Mouse (Mus musculus) urinary bladder, postnatal 36 days (tissue): ENCODE results near the gene Gm20388.

Experiments
- DNase-seq, 2 experiments: peaks; one replicate each; pipeline ENCODE4 v3.0.0; 2022; ENCODE audit warnings: low spot score in 2 of 2, mixed read lengths in 1 of 2

Gene Gm20388

DNA sequence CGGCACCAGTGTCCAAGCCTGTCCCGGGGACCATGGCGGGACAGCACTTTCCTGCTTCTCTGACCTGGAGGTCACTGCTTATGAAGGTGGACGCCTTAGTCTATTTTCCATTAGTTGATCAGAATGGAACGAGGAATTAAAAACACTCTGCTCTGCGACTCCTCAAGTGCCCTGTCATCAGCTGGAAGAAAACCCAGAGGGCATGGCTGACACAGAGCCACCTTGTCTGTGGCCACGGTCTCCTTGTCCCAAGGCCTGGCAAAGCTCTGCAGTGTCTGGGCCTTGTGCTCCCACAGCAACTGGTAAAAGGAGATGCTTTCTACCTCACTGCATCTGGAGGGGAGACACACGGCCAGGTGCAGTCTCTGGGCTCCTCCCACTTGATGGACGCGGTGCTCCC, 2973.0 kb downstream of the Gm20388 start:
- DNase-seq = no peak

DNA sequence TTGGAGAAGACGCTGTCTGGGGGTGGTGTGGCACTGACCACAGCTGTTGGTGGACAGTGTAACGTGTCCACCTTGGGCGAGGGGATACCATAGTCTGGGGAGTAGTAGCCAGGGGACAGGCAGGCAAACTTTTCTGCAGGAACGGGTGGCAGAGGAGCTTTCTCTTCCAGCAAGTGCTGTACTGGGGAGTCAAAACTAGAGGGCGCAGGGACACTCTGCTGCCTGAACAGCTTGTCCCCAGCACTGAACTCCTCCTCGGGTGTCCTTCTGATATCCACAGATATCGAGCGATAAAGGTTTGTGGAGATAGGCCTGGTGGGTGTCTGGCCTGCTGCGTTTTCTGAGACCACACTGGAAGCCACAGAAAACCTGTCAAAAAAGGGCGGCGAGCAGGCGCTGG, 2980.8 kb downstream of the Gm20388 start:
- DNase-seq = no peak

DNA sequence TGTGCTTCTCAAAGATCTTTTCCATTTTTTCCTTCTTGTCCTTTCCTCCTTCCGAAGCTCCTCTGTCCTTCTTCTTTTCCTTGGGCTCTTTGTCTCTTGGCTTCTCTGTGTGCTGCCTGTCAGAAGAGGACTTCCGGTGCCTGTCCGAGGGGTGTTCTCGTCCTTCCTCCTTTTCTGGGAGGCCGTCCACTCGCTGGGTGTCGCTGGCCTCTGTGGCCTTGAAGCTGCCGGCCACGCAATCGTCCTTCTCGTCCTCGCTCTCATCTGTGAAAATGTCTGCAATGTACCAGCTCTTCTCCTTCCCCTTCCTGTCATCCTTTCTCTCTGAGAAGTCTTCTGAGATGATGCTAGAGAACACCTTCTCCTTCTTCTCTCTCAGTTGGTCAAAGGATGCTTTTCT, 2982.8 kb downstream of the Gm20388 start:
- DNase-seq = no peak

DNA sequence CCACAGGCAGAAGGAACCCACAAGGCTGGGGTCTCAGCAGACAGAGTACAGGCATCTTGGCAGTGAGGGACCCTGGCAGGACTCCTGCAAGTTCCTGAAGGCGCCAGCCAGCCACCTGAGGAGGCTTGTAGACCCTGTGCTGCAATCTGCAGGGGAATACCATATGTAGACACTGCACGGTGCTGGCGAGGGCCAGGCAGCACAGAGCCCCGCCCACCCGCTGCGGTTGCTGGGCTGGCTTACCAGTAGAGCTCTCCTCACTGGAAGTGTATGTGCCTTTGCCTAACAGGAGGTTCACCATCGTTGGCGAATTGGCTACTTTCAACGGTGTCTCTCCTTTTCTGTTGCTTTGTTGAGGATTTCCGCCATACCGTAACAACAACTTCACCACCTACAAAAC, 2985.7 kb downstream of the Gm20388 start:
- no peak for DNase-seq

DNA sequence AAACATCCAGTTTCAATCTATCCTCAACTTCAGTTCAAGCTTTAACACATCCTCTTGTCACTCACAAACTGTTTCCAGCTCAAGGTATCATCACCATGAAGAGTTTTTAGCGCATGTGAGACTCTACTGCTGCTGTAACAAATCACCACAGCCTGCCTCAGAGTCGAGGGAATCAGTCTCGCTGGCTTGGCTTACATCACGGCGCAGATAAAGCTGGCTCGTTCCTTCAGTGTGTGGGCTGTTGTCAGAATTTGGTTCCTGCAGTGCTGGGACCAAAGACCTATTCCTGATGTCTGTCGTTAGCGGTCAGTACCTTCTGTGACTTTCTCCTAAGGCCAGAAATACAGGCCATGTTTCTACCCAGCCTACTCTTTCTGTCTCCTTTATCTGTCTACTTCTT, 2986.6 kb downstream of the Gm20388 start:
- no peak for DNase-seq

DNA sequence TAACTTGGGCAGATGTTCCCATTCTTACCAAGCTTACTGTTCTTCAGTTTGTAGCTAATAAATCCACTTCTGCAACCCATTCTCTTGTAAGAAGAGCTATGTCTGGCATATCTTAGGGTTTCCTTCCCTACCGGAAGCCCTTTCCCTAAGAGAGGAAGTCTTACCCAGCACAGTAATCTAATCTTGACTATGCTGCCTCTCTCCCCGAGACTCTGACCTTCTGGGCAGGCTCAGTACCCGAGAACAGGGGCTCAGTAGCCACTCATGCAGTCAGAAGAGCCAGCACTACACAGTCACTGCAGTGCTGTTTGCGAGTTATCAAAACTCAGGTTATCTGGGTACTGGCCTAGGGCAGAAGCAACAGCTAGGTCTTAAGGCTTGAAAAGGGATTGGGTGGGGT, 2987.4 kb downstream of the Gm20388 start:
- DNase-seq = no peak

DNA sequence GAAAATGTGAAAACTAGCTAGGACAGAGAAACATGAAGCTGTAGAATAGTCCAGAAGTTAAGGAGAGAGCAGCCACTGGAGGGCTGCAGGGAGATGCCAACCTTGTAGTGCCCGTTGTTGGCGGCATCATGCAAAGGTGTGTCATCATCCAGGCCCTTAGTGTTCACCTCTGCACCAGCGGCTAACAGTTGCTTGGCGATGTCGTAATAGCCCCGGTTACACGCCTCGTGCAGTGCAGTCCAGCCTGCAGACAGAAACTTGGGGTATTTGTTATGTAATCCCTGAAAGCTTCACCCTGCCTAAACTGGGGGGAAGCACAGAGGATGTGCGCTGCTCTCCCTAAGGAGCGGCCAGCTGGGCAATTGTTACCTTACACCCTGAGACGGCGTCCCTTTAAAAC, 2987.8 kb downstream of the Gm20388 start:
- no peak for DNase-seq

DNA sequence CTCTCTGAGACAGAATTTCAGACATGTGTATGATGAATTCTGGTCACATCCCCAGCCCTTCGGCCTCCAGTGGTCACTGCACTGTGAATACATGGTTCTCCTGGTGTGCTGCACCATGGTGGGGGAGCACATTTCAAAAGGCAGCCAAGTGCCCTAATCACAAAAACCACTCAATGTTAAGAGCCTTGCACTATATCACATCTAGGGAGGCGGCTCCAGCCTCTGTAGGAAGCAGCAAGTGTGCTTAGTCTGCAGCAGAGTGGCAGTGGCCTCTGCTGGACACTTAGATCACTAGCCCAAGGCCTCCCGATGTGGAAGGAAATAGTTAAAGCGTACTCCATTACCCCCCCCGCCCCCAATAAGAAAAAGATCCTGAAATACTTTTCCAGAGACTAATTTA, 2988.4 kb downstream of the Gm20388 start:
- DNase-seq = no peak

DNA sequence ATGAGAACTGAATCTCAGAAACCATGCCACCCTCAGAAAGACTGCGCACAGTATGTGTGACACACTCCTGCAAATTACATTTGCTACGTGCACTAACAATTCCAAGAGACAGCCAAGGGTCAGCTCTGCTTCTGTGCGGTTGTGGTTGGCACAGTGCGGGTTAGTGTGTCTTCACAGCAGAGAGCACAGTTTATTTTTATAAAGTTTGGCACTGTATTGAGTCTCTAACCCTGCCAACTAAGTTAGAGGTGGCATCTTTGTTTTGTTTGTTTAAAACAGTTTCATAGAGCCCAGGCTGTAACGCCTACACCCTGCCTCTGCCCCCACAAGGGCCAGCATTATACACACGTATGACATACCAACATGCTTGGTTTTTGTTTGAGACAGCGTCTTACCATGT, 2990.8 kb downstream of the Gm20388 start:
- DNase-seq = no peak

DNA sequence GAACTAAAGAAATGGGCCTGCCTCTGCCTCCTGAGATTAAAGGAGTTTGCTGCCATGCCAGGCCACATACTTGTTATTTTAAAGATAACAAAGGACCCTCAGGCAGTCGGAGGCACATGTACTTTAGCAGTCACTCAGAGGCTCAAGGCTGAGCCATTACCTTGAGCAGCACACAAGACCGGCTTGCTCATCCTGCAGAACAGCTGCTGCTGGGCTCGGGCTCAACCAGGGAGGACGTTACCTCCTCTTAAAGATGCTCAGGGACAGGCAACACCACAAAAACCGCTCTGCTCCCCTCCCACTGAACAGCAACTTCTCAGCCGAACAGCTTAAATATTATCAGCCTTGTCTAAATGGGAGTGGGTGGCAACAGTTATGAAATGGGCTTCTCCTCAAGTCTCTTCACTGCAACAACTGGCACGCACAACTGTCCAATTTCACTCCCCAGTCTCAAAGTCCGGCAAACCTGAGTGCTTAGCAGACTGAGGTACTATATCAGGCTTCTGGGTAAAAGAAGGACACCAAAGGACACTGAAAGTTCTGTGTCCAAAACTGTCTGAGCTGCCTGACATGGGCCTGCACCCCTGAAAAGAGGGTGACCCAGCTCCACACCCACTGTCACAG, 2991.4 kb downstream of the Gm20388 start:
- no peak for DNase-seq

DNA sequence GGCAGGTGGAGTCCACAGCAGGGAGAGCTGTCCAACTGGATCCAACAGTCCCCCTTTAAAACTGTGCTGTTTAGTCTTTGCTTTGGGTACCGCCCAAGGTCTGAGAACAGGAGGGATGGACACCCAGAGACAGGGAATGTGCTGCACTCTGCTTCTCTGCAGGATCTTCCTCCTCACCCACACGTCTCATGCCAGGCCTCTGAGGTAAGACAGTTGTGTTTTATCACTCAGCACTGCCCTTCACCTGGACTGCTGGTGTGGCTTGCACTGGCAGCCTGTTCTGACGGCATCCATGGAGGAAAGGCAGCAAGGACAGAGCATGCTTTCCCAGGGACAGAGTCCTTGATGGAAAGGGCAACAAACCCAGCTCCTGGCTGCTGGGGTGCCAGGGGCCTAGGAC, 2991.9 kb downstream of the Gm20388 start:
- DNase-seq = no peak

DNA sequence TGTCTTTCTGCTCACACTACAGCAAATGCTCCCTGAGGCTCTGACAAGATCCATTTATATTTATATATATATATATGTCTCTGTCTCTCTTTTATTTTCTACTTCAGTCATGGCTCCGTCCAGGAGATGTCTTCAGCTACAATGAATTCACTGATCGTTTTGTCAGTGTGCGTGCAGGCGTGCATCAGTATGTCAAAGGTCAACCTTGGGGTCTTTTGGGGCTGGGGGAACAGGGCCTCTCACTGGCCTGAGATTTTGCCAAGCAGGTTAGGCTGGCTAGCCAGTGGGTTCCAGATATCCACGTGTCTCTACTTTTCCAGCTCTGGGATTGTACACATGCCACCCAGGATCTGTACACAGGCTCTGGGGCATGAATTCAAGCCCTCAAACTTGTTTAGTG, 2992.4 kb downstream of the Gm20388 start:
- DNase-seq = no peak

DNA sequence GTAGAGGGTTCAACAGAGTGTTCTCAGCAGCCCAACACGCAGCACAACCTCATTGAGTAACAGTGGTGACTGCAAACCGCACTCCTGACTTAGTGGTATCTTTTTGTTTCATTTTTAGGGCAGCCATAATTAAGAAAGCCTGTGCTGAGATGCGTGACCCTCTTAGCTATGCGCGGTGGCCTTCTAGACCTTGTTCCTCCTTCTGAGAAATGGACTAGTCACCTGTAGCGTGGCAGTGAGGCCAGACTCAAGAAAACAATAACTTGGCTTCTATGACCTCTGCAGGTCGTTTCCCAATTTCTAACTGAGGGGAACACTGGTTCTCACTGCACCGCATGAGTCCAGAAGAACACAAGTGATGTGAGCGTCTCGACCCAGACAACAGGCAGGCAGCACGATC, 2993.9 kb downstream of the Gm20388 start:
- no peak for DNase-seq

DNA sequence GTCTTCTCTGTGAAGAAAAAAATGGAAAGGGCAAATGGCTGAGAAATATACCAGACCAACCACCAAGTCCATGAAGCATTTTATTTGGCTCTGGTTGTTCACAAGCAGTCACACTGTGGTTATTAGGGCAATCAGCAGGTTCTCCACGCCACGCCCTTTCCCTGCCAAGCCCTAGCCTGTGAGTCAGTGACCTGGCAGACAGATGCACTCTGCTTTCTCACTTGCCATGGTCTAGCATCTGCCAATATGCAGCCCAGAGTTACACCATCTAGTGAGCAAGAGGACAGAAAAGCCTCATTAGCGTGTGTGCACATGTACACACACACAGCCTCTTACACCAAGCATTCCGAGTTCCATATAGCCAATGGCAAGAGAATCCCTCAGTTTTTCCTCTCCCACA, 2994.7 kb downstream of the Gm20388 start:
- peak; percentile 32 to 71 for DNase-seq

DNA sequence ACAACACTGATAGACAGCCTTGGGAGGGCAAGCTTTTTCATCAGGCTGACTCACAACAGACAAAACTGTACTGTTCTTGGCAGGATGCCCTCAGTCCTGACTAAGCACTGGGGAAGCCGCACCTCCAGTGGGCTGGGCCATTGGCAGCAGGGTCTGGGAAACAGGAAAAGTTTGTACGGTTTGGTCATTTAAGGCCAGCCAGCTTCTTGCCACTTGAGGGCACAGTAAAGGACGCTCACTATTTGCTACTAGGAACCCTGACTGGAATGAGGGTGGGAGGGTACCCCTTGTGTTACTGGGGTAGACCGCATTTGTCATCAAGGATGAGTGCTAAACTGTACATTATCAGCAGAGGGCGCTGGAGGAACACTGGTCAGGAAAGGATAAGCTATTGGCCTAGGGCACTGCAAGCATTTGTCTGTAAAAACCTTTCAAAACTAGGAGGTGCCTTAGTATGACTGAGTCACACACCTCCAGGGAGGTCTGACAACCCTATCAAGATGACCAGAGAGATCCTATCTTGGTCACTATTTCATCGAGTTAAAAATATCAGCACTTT, 2995.9 kb downstream of the Gm20388 start:
- peak; percentile 95 for DNase-seq

DNA sequence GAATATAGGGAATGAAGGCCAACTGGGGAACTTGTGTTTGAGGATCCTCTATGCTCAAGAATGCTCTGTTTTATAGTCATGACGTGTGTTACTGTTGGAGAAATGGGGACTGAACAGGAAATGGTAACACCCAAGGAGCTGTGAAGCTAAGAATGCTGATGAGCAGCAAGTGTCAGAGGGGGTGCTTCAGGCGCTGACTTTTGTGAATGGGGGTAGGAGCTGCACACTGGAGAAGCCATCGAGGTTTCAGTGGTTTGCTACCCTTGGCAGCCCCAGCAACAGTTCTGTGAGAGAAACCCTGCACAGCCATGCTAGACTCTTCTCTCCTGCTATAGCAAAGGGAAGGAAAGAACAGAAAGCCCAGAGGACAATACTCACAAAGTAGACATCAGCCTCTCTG, 3001.5 kb downstream of the Gm20388 start:
- DNase-seq = no peak

DNA sequence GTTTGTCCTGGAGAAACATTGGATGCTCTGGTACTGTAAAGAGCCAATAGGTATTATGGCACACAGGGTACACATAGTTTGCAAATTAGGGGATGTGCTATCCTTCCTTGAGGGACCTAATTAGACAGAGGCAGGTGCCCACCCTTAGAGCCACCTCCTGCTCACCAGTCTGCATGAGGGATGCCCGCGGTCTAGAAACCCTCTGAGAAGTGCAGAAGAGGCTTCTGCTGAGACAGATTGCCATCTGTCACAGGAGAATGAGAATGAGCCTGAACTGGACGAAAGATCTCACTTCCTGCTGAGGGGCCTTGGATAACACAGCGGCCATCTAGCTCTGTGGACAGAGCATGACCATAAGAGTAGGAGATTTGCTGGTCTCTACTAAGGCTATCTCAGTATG, 3002.2 kb downstream of the Gm20388 start:
- no peak for DNase-seq

DNA sequence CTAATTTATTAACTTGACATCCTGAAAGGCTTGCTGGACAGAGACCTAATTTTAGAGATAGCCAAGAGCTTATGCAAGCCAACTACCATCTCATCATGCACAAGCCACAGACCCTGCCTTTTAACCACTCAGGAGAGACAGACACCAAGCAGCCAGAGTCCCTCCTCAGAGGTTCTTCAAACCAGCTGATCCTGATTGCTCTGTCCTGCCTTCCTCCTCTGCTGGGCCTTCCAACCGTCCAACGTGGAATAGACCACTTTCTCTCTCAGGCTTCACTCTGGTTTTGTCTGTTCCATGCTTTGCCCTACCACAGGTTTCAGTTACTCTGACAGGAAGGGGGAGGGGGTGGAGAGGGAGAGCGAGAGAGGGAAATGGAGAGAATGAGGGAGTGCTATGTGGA, 3006.1 kb downstream of the Gm20388 start:
- no peak for DNase-seq

DNA sequence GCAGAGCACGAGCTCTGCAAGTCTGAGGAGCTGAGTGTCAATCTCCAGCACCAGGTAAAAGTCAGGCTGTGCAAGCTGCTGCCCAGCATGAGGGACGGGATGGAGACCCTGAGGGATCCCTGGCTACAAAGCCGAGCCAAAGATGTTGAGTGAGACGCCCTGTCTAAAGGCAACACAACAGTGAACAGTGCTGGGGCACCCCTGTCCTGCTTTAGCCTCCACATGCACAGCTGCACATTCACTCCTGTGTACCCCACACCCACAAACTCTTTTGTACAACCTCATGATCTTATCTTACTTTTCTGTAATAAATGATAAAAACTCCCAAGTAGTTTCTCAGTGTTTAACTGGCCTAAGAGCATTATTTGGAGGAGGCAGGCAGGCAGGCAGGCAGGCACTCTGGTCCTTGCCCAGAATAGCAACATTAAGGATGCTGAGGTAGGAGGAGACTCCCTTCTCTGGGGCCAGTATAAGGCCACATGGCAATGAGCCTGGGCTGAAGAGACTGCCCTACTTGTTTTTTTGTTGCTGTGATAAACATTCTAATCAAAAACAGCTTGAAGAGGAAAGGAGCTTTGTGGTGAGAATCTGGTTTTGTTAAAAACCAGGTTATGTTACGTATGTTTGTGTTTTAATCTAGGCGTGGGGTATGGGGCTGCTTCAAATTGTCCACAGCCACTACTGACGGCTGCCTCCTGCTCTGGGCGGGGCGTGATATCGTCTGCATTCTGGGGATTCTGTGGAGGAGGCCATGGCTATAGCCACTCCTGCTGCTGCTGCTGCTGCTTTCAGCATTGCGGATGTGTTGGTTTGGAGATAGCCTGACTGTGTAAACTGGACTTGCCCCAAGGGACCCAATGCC, 3007.1 kb downstream of the Gm20388 start:
- peak in 1 of 2 experiments; percentile 38 for DNase-seq

DNA sequence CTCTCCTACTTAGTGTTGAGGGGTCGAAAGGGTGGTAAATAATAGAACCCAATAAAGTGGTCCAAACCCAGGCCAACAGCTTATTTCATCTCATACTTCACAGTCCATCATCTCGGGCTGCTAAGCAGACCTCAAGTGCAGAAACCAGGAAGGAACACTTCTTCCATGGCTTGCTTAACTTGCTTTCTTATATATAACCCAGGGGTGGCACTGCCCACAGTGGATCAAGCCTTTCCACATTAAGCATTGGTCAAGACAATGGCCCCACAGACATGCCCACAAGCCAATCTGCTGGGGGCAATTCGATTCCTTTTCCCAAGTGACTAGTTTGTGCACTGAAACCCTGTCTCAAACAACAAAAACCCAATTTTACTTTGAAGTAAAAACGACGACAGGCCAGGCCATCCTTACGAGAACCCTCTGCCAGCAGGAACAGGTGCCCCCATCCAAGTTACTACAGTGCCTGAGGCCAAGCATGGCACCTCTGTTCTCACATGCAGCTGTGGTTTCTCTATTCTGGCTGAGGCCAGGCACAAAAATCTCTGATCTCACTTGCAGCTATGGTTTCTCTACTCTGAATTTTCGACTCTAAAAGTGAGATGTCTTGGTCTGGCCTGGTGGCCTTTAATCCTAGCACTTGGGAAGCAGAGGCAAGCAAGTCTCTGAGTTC, 3007.9 kb downstream of the Gm20388 start:
- no peak for DNase-seq

DNA sequence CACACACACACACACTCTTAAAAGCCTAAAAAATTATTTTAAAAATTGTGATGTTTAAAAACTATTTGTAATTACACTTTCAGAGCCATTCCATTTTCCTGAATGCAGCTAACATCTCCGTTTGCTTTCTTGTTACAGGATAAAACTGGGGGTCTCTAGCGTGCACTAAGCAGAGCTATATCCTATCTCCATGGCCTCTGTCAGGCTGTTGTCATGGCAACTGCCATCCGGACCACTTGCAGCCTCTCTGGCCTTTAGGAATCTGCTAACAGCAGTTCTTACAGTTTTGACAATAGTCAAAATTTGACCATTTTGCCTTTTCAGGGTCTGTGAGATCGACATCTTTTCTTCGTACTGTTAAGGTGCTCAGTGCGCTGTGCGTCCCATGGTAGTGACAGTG, 3010.2 kb downstream of the Gm20388 start:
- no peak for DNase-seq

DNA sequence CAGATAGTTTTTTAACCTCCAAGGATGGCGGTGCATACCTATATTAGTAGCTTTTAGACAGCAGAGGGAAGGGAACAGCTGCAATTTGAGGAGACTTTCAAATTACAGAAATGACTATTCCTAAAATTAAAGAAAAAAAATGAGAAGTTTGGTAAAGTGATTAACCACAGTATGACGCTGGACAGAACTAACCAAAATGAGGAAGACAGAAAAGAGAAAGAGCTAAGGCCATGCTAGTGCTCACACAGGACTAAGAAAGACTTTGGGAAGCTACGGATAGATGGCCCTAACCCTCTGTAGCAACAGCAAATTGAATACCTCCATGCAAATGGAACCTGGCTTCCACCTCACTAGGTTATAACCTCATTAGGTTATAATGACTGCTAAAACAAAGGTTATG, 3012.3 kb downstream of the Gm20388 start:
- DNase-seq = no peak
